Mouse (Mus musculus) kidney, embryonic 15.5 days (tissue): ENCODE measurements at regions not wholly inside any gene's neighbourhood (a gene's known extent, or its start where the extent isn't known, plus 50 kb on each side); places are given as distances from the start of the nearest gene placed in this dataset.

Experiments
- ATAC-seq: fragments of 200-750 bp; cut with Nextera tagmentation; replicated peaks from 2 replicates; pipeline ENCODE4 v1.8.0; 2017; ENCODE audit warnings: moderate TSS enrichment; ENCODE audit not compliant: low FRiP score
- H3K27ac ChIP-seq: fragments of 300-500 bp; sonication (generic); 2 replicates; pipeline ENCODE4 v1.5.1; 2015; ENCODE audit warnings: mild to moderate bottlenecking, inconsistent platforms
- H3K27me3 ChIP-seq: fragments of 300-500 bp; sonication (generic); 2 replicates; pipeline ENCODE4 v1.6.1; 2015; ENCODE audit warnings: inconsistent platforms
- H3K36me3 ChIP-seq: fragments of 300-500 bp; sonication (generic); 2 replicates; pipeline ENCODE4 v1.6.1; 2015; ENCODE audit warnings: inconsistent platforms
- H3K4me1 ChIP-seq: fragments of 300-500 bp; sonication (generic); 2 replicates; pipeline ENCODE4 v1.6.1; 2015; ENCODE audit warnings: inconsistent platforms
- H3K4me2 ChIP-seq: fragments of 300-500 bp; sonication (generic); 2 replicates; pipeline ENCODE4 v1.6.1; 2015; ENCODE audit warnings: moderate library complexity, mild to moderate bottlenecking, inconsistent platforms
- H3K4me3 ChIP-seq: fragments of 300-500 bp; sonication (generic); replicated peaks from 2 replicates; pipeline ENCODE4 v1.5.1; 2015; ENCODE audit warnings: mild to moderate bottlenecking, inconsistent platforms
- H3K9ac ChIP-seq: fragments of 300-500 bp; sonication (generic); 2 replicates; pipeline ENCODE4 v1.6.1; 2015; ENCODE audit warnings: mild to moderate bottlenecking, inconsistent platforms
- H3K9me3 ChIP-seq: fragments of 300-500 bp; sonication (generic); replicated peaks from 2 replicates; pipeline ENCODE4 v1.6.1; 2016; ENCODE audit warnings: inconsistent platforms
- WGBS: fragments of 180-500 bp; shearing (Covaris S2); methylation state at CpG from one replicate; pipeline ENCODE4 v1.1.7; 2015; ENCODE audit warnings: mixed read lengths; 5-methylcytosine and 5-hydroxymethylcytosine counted together

DNA sequence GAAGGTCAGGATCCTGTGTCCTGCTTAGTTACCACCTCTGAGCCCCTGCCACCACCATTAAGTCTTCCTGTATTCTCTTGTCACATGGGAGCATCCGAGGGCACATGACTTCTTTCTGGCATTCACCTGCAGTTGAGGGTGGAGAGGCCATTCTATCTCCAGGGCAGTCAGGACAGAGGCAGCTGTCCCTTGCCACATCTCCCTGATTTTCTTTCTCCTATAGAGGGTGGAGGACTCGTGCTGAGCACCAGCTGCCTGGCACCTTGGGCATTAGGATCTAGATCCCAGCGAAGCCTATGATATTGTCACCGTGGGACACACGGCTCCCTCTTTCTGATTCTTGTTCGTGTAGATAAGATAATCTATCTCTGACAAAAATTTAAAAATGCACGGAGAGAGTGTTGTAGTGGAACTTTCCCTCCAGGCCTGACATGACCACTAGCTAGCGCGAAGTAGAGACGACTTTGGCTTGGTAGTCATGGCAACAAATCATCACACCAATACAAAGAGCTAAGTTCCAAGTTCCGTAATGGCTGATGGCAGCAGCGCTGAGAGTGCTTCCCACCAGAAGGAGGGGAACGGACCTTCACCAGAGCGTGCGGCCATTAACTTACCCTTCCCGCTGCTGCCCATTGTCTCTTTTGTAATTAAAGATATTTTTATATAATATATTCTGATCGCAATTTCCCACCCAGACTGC, 137.7 kb downstream of the Ipmk start:
- 79% methylated on average over 17 of the region's 17 CpGs for WGBS
- H3K27me3 ChIP-seq, result no peaks in the 10 kb centered on the region
- H3K9me3 ChIP-seq, result no peaks in the 10 kb centered on the region
- ATAC-seq, result no peak
- no peak overlapping the region for H3K4me3 ChIP-seq
- H3K4me1 ChIP-seq, result no peaks in the 10 kb centered on the region
- no peak overlapping the region for H3K4me2 ChIP-seq
- H3K36me3 ChIP-seq, result no peaks in the 10 kb centered on the region
- H3K27ac ChIP-seq, result no peak overlapping the region
- no peak overlapping the region for H3K9ac ChIP-seq

DNA sequence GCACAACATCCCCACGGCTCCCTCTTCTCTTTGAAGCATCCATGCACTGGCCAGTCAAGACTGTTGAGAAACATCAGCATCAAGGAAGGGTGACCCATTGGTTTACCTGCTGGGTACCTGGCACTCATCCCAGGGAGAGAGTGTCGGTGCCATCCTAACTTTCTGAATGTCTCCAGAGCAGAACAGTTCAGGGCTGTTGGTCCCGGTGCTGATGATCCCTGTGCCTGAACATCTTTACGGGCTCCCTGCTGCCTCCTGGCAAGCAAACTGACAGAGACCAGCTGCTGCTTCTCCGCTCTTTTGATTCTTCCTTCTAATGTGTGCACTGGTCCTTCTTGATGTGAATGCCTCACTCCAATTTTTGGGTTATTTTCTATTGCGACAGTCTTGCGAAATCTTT, 142.2 kb downstream of the Ipmk start:
- no peak overlapping the region for H3K27ac ChIP-seq
- H3K9ac ChIP-seq, result no peak overlapping the region
- no peak overlapping the region for H3K4me3 ChIP-seq
- H3K36me3 ChIP-seq, result no peaks in the 10 kb centered on the region
- H3K4me2 ChIP-seq, result no peak overlapping the region
- no peak for ATAC-seq
- H3K27me3 ChIP-seq, result no peaks in the 10 kb centered on the region
- no peaks in the 10 kb centered on the region for H3K9me3 ChIP-seq
- no peaks in the 10 kb centered on the region for H3K4me1 ChIP-seq
- 74% methylated on average over 7 of the region's 7 CpGs for WGBS

DNA sequence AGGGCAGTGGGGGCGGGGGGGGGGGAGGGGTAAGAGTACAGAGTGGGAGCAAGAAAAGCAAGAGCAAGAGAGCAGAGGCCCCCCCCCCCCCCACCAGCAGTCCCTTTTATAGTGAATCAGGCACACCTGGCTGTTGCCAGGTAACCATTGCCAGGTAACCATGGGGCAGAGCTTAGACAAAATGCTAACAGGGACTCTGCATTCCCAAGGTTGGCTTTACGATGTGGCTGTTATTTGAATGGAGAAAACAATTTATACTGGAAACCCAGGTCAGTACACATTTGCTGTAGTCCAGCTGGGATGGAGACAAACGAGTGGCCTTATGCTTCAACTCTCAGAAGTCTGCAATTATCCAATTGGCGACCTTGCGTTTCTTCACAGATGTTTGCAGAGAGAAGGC, 154.5 kb downstream of the Ipmk start:
- Histone ChIP-seq H3K4me1 (no peaks in the 10 kb centered on the region), H3K4me2 (no peak overlapping the region), H3K27ac (no peak overlapping the region), H3K36me3 (no peaks in the 10 kb centered on the region), H3K9me3 (no peaks in the 10 kb centered on the region), H3K27me3 (no peaks in the 10 kb centered on the region), H3K9ac (no peak overlapping the region), H3K4me3 (no peak overlapping the region)
- 40% methylated on average over 4 of the region's 5 CpGs for WGBS
- ATAC-seq, result no peak

DNA sequence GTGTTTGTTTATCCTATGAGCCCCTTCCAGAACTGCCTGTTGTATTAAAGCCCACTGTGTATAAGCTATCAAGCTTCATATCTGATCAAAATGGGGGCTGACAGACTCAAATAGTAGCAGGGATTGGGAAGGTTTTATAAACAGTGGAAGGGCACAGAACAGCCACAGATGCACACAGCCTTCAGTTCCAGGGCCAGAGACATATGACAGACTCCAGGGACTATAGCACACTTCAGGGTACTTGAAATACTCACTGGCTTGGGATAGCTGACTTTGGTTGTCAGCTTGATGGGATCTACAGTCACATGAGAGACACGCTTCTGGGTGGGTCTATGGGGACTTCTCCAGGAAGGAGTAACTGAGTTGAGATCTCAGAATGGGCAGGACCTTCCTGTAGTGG, 156.7 kb downstream of the Ipmk start:
- Histone ChIP-seq H3K4me1 (no peaks in the 10 kb centered on the region), H3K27me3 (no peaks in the 10 kb centered on the region), H3K4me2 (no peak overlapping the region), H3K9me3 (no peaks in the 10 kb centered on the region), H3K36me3 (no peaks in the 10 kb centered on the region), H3K27ac (no peak overlapping the region), H3K4me3 (no peak overlapping the region), H3K9ac (no peak overlapping the region)
- 86% methylated on average over 1 of the region's 1 CpGs for WGBS
- ATAC-seq, result no peak

DNA sequence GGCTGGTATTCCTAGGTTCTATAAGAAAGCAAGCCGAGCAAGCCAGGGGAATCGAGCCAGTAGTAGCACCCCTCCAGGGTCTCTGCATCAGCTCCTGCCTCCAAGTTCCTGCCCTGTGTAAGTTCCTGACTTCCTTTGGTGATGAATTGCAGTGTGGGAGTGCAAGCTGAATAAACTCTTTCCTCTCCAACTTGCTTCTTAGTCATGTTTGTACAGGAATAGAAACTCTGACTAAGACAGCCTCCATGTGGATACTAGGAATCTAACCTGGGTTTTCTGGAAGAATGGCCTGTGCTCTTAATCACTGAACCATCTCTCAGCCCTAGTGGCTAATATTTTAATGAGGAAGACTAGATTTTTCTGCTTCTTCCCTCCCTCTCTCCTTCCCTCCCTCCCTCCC, 177.7 kb downstream of the Ipmk start:
- no peaks in the 10 kb centered on the region for H3K27me3 ChIP-seq
- H3K27ac ChIP-seq, result no peak overlapping the region
- H3K4me1 ChIP-seq, result no peaks in the 10 kb centered on the region
- H3K9me3 ChIP-seq, result no peaks in the 10 kb centered on the region
- no peak overlapping the region for H3K4me3 ChIP-seq
- H3K36me3 ChIP-seq, result no peaks in the 10 kb centered on the region
- no peak overlapping the region for H3K4me2 ChIP-seq
- 40% methylated on average over 2 of the region's 2 CpGs for WGBS
- ATAC-seq, result no peak
- no peak overlapping the region for H3K9ac ChIP-seq

DNA sequence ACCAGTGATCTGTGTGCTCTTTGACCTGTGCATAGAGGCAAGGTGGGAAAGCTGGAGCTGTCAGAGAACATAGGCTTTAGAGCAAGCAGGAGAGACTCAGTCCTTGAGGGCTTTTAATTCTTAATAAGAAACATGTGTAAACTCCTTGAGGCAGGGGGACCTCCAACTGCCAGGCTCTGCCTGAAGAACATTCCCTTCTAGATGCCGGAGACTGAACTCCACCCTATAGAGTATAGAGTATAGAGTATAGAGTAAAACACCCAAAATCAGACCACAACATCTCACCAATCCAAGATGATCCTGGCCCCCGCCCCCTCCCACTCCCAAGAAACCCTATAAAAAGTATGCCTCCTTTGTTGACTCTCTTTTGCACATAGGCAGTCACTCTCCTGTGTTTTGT, 186.2 kb downstream of the Ipmk start:
- WGBS, result 81% methylated on average over 2 of the region's 2 CpGs
- no peaks in the 10 kb centered on the region for H3K27me3 ChIP-seq
- H3K4me1 ChIP-seq, result no peaks in the 10 kb centered on the region
- no peak overlapping the region for H3K27ac ChIP-seq
- H3K4me3 ChIP-seq, result no peak overlapping the region
- no peak overlapping the region for H3K9ac ChIP-seq
- no peaks in the 10 kb centered on the region for H3K36me3 ChIP-seq
- H3K9me3 ChIP-seq, result no peaks in the 10 kb centered on the region
- no peak for ATAC-seq
- no peak overlapping the region for H3K4me2 ChIP-seq

DNA sequence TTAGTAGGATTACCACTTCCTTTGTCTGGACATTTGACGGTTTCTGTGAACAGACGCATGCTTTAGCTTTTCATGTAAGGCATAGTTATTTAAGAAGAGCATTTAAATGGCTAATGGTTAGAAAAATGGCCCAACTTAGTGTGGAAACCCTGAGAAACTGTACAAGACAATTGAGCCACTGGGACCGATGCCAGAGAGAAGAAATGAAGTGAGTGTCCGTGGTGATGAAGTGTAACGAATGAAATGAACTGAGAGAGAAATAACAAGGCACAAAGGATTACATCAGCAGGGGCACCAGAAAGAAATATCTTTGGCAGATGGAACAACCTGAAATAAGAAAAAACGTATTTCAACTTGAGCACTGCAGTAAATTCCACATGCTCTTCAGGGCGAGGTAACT, 197.9 kb downstream of the Ipmk start:
- no peak for ATAC-seq
- Histone ChIP-seq H3K4me2 (no peak overlapping the region), H3K4me1 (no peaks in the 10 kb centered on the region), H3K9ac (no peak overlapping the region), H3K4me3 (no peak overlapping the region), H3K36me3 (no peaks in the 10 kb centered on the region), H3K9me3 (no peaks in the 10 kb centered on the region), H3K27me3 (no peaks in the 10 kb centered on the region), H3K27ac (no peak overlapping the region)
- WGBS, result 81% methylated on average over 7 of the region's 7 CpGs

DNA sequence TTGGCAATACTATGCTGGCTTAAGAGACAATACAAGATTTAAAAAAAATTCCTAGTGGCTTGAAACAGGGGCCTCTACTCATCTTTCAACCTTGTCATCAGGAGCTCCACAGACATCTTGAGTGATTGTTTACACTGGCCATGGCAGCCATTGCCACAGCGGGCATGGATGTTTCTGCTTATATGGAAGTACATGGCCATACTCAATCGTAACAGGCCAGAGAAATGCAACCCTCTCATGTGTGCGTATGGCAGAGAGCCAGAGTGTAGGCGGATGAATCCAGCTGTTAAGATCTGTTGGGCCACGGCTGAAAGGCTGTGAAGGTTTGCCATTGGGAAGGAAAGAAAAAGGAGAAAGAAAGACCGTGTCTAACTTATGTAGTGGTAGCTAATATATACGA, 198.9 kb downstream of the Ipmk start:
- ATAC-seq, result no peak
- Histone ChIP-seq H3K27ac (no peak overlapping the region), H3K4me2 (no peak overlapping the region), H3K9ac (no peak overlapping the region), H3K9me3 (no peaks in the 10 kb centered on the region), H3K4me1 (no peaks in the 10 kb centered on the region), H3K4me3 (no peak overlapping the region), H3K36me3 (no peaks in the 10 kb centered on the region), H3K27me3 (no peaks in the 10 kb centered on the region)
- WGBS, result 84% methylated on average over 7 of the region's 7 CpGs

DNA sequence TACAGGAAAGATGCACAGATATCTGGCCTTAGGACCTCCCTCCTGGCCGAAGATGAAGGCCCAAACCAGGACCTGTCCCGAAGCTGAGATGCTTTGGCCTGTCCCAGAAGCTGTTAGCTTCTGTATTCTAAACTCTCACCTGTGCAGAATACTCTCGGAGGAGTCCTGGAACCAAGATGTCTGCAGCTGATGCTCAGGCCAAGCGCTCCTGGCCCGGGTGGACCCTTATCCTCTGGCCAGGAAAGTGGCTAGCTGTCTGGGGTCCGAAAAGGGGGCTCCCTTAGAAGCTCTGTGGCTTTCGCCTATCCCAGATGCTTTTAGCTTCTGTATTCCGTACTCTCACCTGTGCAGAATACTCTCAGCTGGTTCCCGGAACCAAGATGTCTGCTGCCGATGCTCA, 236.2 kb downstream of the Ipmk start:
- 91% methylated on average over 10 of the region's 10 CpGs for WGBS
- Histone ChIP-seq H3K4me1 (no peaks in the 10 kb centered on the region), H3K27ac (no peak overlapping the region), H3K27me3 (no peaks in the 10 kb centered on the region), H3K9ac (no peak overlapping the region), H3K36me3 (no peaks in the 10 kb centered on the region), H3K4me2 (no peak overlapping the region), H3K9me3 (no peaks in the 10 kb centered on the region), H3K4me3 (no peak overlapping the region)
- no peak for ATAC-seq

DNA sequence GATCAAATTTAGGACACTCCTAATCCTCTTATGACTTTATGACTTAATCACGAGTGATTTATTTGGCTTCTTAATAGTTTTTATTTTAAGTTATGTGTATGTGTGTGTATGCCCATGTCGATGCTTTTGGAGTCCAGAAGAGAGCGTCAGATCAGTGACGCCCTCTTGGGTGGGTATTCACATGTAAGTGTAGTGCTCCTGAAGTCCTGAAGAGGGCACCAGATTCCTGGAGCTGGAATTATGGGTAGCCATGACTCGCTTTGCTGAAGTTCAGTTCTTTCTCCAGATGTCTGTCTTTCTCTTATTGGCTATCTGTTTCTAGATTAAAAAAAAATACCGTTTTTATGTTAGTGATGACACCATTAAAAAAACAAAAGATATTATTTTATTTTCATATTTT, 251.0 kb downstream of the Ipmk start:
- WGBS, result 90% methylated on average over 6 of the region's 6 CpGs
- H3K36me3 ChIP-seq, result no peaks in the 10 kb centered on the region
- no peak overlapping the region for H3K27ac ChIP-seq
- H3K9me3 ChIP-seq, result no peaks in the 10 kb centered on the region
- no peak overlapping the region for H3K9ac ChIP-seq
- no peak overlapping the region for H3K4me2 ChIP-seq
- ATAC-seq, result no peak
- no peak overlapping the region for H3K4me3 ChIP-seq
- no peaks in the 10 kb centered on the region for H3K4me1 ChIP-seq
- H3K27me3 ChIP-seq, result no peaks in the 10 kb centered on the region

DNA sequence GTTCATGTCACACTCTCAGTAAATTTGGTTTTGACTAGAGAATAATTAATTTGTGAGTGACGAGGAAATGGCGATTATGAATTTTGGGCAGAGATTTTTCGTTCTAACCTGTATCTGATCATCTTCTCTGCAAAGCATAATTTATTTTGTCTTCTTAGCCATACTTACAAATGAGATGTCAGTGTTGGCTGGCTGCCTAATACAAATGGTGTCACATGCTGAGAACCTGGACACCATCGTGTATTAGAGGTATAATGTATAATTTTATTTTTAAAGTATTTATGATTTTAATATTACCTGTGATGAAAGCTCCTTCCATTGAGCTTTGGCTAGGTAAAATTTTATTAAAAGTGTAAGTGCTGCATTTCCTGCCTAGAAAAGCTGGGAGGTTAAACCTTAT, 266.2 kb downstream of the Ipmk start:
- no peak overlapping the region for H3K4me2 ChIP-seq
- no peaks in the 10 kb centered on the region for H3K36me3 ChIP-seq
- H3K27ac ChIP-seq, result no peak overlapping the region
- 89% methylated on average over 4 of the region's 4 CpGs for WGBS
- H3K9me3 ChIP-seq, result no peaks in the 10 kb centered on the region
- no peak for ATAC-seq
- no peaks in the 10 kb centered on the region for H3K4me1 ChIP-seq
- no peaks in the 10 kb centered on the region for H3K27me3 ChIP-seq
- no peak overlapping the region for H3K4me3 ChIP-seq
- H3K9ac ChIP-seq, result no peak overlapping the region

DNA sequence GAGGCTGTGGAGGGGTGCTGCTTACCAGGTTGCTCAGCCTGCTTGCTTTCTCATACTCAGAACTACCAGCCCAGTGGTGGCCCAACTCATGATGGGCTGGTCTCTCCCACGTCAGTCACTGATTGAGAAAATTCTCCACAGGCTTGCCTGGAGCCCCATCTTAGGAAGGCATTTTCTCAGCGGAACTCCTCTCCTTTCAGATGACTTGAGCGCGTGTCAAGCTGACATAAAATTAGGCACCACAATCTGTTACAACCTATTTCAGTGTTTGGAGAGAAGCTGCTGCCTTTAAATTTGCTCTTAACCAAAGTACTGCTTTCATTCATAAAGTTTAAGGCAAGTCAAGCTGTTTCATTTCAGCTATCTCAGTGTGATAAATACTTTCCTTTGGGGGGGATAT, 269.6 kb downstream of the Ipmk start:
- Histone ChIP-seq H3K27me3 (no peaks in the 10 kb centered on the region), H3K27ac (no peak overlapping the region), H3K9me3 (no peaks in the 10 kb centered on the region), H3K36me3 (no peaks in the 10 kb centered on the region), H3K4me2 (no peak overlapping the region), H3K4me3 (no peak overlapping the region), H3K4me1 (no peaks in the 10 kb centered on the region), H3K9ac (no peak overlapping the region)
- 86% methylated on average over 4 of the region's 4 CpGs for WGBS
- no peak for ATAC-seq

DNA sequence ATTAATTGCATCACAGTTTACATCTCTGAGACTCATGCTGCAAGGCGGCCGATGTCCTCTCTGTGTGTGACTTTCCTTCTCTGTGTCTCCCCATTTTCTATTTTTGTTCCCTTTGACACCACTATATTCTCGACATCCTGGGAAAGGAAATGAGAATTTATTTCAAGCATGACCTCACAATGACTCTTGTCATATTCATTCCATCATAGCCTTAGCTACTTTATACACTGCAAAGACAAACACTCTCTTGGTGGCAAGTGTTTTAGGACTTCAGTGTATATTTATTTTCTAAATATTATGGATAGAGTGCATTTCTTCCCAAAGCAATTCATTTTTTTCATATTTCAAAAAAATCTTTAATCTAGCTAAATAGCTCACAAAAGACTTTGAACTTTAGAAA, 298.5 kb downstream of the Ipmk start:
- no peak for ATAC-seq
- no peaks in the 10 kb centered on the region for H3K9me3 ChIP-seq
- 50% methylated on average over 3 of the region's 3 CpGs for WGBS
- no peaks in the 10 kb centered on the region for H3K27me3 ChIP-seq
- H3K4me2 ChIP-seq, result no peak overlapping the region
- H3K36me3 ChIP-seq, result no peaks in the 10 kb centered on the region
- no peak overlapping the region for H3K9ac ChIP-seq
- H3K4me1 ChIP-seq, result no peaks in the 10 kb centered on the region
- no peak overlapping the region for H3K4me3 ChIP-seq
- no peak overlapping the region for H3K27ac ChIP-seq
